Mouse (Mus musculus): ENCODE measurements around the gene Slc38a2. TPM values are rescaled to one million over a fixed set of nuclear protein-coding genes. Genes with fewer than 3 reads are reported as not detected.
A peak's percentile ranks its signal among the peaks of the same experiment; 100 is the strongest.

Slc38a2 gene
- polyA plus RNA-seq (2015; fragmentation: Nextera tagmentation; extraction: Ambion mirVana) = 125 and 136 TPM in 2 replicates

- Histone ChIP-seq H3K36me3 (peaks cover 22% of the 10 kb centered on the region), H3K9me3 (no peaks in the 10 kb centered on the region), H3K4me2 (peak within 1 kb of the TSS; percentile 72), H3K9ac (peak within 1 kb of the TSS; percentile 99), H3K4me1 (peaks cover 38% of the 10 kb centered on the region), H3K27me3 (no peaks in the 10 kb centered on the region), H3K4me3 (peak within 1 kb of the TSS; percentile 88), H3K27ac (peak within 1 kb of the TSS; percentile 99)
- under 1% methylated on average over 67 of the region's 76 CpGs for WGBS
- ATAC-seq (ENCODE audit: insufficient number of reproducible peaks, insufficient read depth, low FRiP score, low TSS enrichment, low read depth) = peak; percentile 85
Observed at GRCm38 (mm10) chr15:96699521-96700511, at the start of gene Slc38a2. TSS of gene Slc38a2 (minus strand) at chr15:96699730.

DNA sequence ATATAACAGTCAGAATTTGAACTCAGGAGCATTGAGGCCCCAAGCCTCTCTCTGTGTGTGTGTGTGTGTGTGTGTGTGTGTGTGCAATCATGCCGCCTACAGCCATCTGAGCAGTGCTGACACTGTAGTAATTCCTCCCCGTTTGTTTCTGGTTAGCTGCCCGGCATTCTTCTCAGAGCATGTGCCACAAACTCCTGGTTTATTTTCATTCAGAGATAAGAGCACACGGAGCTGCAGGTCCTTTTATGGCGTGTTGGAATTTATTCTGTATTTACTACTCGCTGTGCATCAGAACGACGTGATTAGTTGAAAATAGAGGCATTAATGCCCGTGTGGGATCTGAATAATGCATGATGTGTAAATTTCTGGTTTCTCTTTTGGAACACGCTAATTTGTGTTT is 49.6 kb upstream of the Slc38a2 start:
- no peak overlapping the region for H3K4me2 ChIP-seq
- no peak overlapping the region for H3K9ac ChIP-seq
- H3K27ac ChIP-seq = no peak overlapping the region
- H3K36me3 ChIP-seq = no peaks in the 10 kb centered on the region
- no peaks in the 10 kb centered on the region for H3K27me3 ChIP-seq
- no peaks in the 10 kb centered on the region for H3K9me3 ChIP-seq
- ATAC-seq (ENCODE audit: insufficient number of reproducible peaks, insufficient read depth, low FRiP score, low TSS enrichment, low read depth) = no peak
- 72% methylated on average over 10 of the region's 10 CpGs for WGBS
- no peak overlapping the region for H3K4me3 ChIP-seq
- H3K4me1 ChIP-seq = no peaks in the 10 kb centered on the region

DNA sequence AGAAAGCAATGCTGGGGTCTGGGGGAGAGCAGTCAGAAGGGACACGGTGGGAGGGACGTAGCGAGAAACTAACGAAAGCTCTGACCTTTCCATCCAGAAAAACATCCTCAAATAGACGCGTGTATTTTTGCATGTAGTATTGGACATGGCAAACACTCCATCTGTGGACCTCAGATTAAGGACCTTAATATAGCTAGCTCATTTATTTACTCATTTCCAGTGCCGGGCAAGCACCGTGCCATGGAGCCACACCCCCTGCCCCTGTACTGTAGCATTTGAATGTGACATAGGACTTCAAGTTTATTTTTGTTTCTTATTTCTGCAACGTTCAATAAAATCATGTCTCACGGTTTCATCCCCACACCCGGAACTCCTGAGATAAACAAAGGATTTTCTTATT is 48.0 kb upstream of the Slc38a2 start:
- no peaks in the 10 kb centered on the region for H3K36me3 ChIP-seq
- no peaks in the 10 kb centered on the region for H3K9me3 ChIP-seq
- no peak overlapping the region for H3K9ac ChIP-seq
- no peak for ATAC-seq (ENCODE audit: insufficient number of reproducible peaks, insufficient read depth, low FRiP score, low TSS enrichment, low read depth)
- H3K4me2 ChIP-seq = no peak overlapping the region
- H3K4me1 ChIP-seq = 0 out of 2 replicates have a peak, but pooled peaks cover 7% of the 10 kb centered on the region
- no peak overlapping the region for H3K27ac ChIP-seq
- no peak overlapping the region for H3K4me3 ChIP-seq
- H3K27me3 ChIP-seq = no peaks in the 10 kb centered on the region
- 92% methylated on average over 11 of the region's 11 CpGs for WGBS

DNA sequence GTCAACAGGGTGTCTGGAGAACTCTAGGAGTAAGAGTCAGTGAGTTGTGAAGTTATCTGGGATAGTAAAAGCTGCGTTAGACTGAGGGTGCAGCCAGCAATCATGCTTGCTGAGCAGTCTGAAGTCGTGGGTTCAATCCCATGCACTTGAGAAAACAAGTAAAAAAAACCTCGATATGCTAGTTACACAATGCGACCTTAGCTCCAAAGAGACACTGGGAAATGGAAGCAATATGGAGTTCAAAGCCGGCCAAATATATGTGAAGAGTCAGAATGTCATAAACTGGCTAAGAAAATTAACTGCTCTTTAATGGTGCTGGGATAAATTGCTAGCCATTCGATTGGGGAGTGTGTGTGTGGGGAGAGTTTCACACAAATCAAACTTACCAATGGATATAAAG is 47.5 kb upstream of the Slc38a2 start:
- Histone ChIP-seq H3K4me1 (0 out of 2 replicates have a peak, but pooled peaks cover 7% of the 10 kb centered on the region), H3K27me3 (no peaks in the 10 kb centered on the region), H3K36me3 (no peaks in the 10 kb centered on the region), H3K4me2 (no peak overlapping the region), H3K27ac (no peak overlapping the region), H3K9ac (no peak overlapping the region), H3K9me3 (no peaks in the 10 kb centered on the region), H3K4me3 (no peak overlapping the region)
- WGBS = 86% methylated on average over 6 of the region's 6 CpGs
- ATAC-seq (ENCODE audit: insufficient number of reproducible peaks, insufficient read depth, low FRiP score, low TSS enrichment, low read depth) = no peak

DNA sequence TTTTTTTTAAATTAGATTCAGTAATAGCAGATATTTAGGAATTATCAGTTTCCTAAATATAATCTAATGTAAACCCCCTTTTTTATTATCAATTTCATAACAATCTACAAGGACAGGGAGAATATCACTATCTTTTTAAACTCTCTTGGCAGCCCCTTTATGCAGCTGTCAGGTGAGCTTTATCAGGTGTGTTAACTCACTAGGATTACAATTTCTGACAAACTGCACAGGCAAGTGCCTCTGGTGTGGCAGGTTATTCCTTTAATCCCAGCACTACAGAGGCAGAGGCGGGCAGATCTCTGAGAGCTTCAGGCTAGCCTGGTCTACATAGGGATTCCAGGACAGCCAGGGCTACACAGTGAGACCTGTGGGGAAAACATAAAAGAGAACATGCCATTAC is 45.8 kb upstream of the Slc38a2 start:
- Histone ChIP-seq H3K27me3 (no peaks in the 10 kb centered on the region), H3K36me3 (no peaks in the 10 kb centered on the region), H3K27ac (no peak overlapping the region), H3K4me3 (no peak overlapping the region), H3K9me3 (no peaks in the 10 kb centered on the region), H3K4me1 (0 out of 2 replicates have a peak, but pooled peaks cover 7% of the 10 kb centered on the region), H3K4me2 (no peak overlapping the region), H3K9ac (no peak overlapping the region)
- WGBS = 88% methylated on average over 1 of the region's 1 CpGs
- ATAC-seq (ENCODE audit: insufficient number of reproducible peaks, insufficient read depth, low FRiP score, low TSS enrichment, low read depth) = no peak

- Histone ChIP-seq H3K4me2 (no peak overlapping the region), H3K9ac (no peak overlapping the region), H3K4me3 (no peak overlapping the region), H3K4me1 (0 out of 2 replicates have a peak, but pooled peaks cover 7% of the 10 kb centered on the region), H3K9me3 (no peaks in the 10 kb centered on the region), H3K27ac (no peak overlapping the region), H3K27me3 (no peaks in the 10 kb centered on the region), H3K36me3 (no peaks in the 10 kb centered on the region)
- ATAC-seq (ENCODE audit: insufficient number of reproducible peaks, insufficient read depth, low FRiP score, low TSS enrichment, low read depth) = no peak
- WGBS = 86% methylated on average over 5 of the region's 5 CpGs
Observed at GRCm38 (mm10) chr15:96744882-96745296, 45.4 kb upstream of the Slc38a2 start.

- WGBS = 78% methylated on average over 18 of the region's 18 CpGs
- H3K4me2 ChIP-seq = no peak overlapping the region
- ATAC-seq (ENCODE audit: insufficient number of reproducible peaks, insufficient read depth, low FRiP score, low TSS enrichment, low read depth) = no peak
Observed at GRCm38 (mm10) chr15:96744153-96744881, 44.8 kb upstream of the Slc38a2 start.

GRCm38 (mm10) chr15:96743257-96743656 is 43.7 kb upstream of the Slc38a2 start:
- Histone ChIP-seq H3K27me3 (no peaks in the 10 kb centered on the region), H3K4me3 (no peak overlapping the region), H3K9me3 (no peaks in the 10 kb centered on the region), H3K4me2 (no peak overlapping the region), H3K4me1 (0 out of 2 replicates have a peak, but pooled peaks cover 7% of the 10 kb centered on the region), H3K27ac (no peak overlapping the region), H3K36me3 (no peaks in the 10 kb centered on the region), H3K9ac (no peak overlapping the region)
- 84% methylated on average over 6 of the region's 6 CpGs for WGBS
- no peak for ATAC-seq (ENCODE audit: insufficient number of reproducible peaks, insufficient read depth, low FRiP score, low TSS enrichment, low read depth)

More at GRCm38 (mm10) chr15:96744153-96744881, 44.8 kb upstream of the Slc38a2 start:
- H3K9me3 ChIP-seq = no peaks in the 10 kb centered on the region
- H3K27ac ChIP-seq = no peak overlapping the region
- no peak overlapping the region for H3K4me3 ChIP-seq
- 0 out of 2 replicates have a peak, but pooled peaks cover 7% of the 10 kb centered on the region for H3K4me1 ChIP-seq
- H3K9ac ChIP-seq = no peak overlapping the region
- no peaks in the 10 kb centered on the region for H3K36me3 ChIP-seq
- H3K27me3 ChIP-seq = no peaks in the 10 kb centered on the region

- no peak for ATAC-seq (ENCODE audit: insufficient number of reproducible peaks, insufficient read depth, low FRiP score, low TSS enrichment, low read depth)
- no peaks in the 10 kb centered on the region for H3K27me3 ChIP-seq
- no peak overlapping the region for H3K4me3 ChIP-seq
- H3K4me2 ChIP-seq = no peak overlapping the region
- H3K9me3 ChIP-seq = no peaks in the 10 kb centered on the region
- H3K36me3 ChIP-seq = no peaks in the 10 kb centered on the region
- WGBS = 89% methylated on average over 16 of the region's 16 CpGs
- no peak overlapping the region for H3K9ac ChIP-seq
- H3K27ac ChIP-seq = no peak overlapping the region
- 0 out of 2 replicates have a peak, but pooled peaks cover 7% of the 10 kb centered on the region for H3K4me1 ChIP-seq
Observed at GRCm38 (mm10) chr15:96742591-96743241, 43.2 kb upstream of the Slc38a2 start.

GRCm38 (mm10) chr15:96740865-96741561 is 41.5 kb upstream of the Slc38a2 start:
- ATAC-seq (ENCODE audit: insufficient number of reproducible peaks, insufficient read depth, low FRiP score, low TSS enrichment, low read depth) = no peak
- H3K27me3 ChIP-seq = no peaks in the 10 kb centered on the region
- no peak overlapping the region for H3K27ac ChIP-seq
- WGBS = 85% methylated on average over 7 of the region's 7 CpGs
- no peak overlapping the region for H3K4me3 ChIP-seq
- H3K9ac ChIP-seq = no peak overlapping the region
- 0 out of 2 replicates have a peak, but pooled peaks cover 7% of the 10 kb centered on the region for H3K4me1 ChIP-seq
- no peaks in the 10 kb centered on the region for H3K9me3 ChIP-seq
- H3K36me3 ChIP-seq = no peaks in the 10 kb centered on the region
- H3K4me2 ChIP-seq = no peak overlapping the region

Data from embryonic facial prominence, embryonic 13.5 days (tissue).